17 mouse cellular contexts compared by ENCODE assay signal in the genomic region with DNA sequence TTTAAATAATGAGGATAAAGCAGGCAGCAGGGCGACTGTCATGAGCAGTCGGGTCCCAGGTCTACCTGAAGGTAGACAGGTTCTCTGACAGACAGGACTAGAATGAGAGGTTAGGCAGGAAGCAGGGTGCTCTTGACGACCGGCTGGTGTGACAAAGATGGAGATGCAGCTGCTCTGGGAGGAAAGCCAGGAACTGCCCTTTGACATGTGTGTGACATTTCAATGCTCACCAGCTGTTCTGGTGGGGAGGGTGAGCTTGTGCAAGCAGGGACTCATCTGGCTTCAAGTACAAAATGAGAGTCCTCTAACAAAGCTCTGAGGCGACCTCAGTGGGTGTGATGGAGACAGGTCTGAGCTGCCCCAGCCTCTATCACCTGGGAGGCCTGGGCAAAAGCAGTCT. TPM values are rescaled to one million over a fixed set of nuclear protein-coding genes. Genes with fewer than 3 reads are reported as not detected.
DNase-seq lines count a peak whose midpoint lies in the region; ATAC-seq and TF ChIP-seq lines count a peak whose summit lies in the region.
"Had no signal": no experiment of that assay in that cellular context is flagged by ENCODE, and none has a peak within 500 bp of the region (broad histone marks: within the 10 kb centered on the region; RNA-seq: fewer than 3 reads in every experiment).

No protein-coding gene starts in this region.

- H3K9ac ChIP-seq in kidney, embryonic 16.5 days (replicated peaks; ENCODE audit: low read length): no peak overlapping the region
- H3K9ac ChIP-seq: forebrain, embryonic 13.5 days; liver, embryonic 15.5 days; stomach, embryonic 15.5 days had no signal

- 27% methylated on average over 5 of the region's 5 CpGs for WGBS in kidney, embryonic 16.5 days
- WGBS in cerebellum, adult 2 months: 47% methylated on average over 5 of the region's 5 CpGs
- WGBS in midbrain, embryonic 10.5 days: 75% methylated on average over 5 of the region's 5 CpGs

- H3K4me3 ChIP-seq in kidney, embryonic 16.5 days (ENCODE audit: low read length): no peak overlapping the region
- no peak overlapping the region for H3K4me3 ChIP-seq in cerebellum, adult 2 months (replicated peaks; ENCODE audit: insufficient read depth, low read depth, low read length)
- H3K4me3 ChIP-seq in midbrain, embryonic 10.5 days: no peak overlapping the region
- H3K4me3 ChIP-seq: forebrain, embryonic 13.5 days; heart, embryonic 10.5 days; liver, embryonic 15.5 days; stomach, embryonic 15.5 days had no signal

- H3K27ac ChIP-seq in kidney, embryonic 16.5 days (ENCODE audit: low read length): no peak overlapping the region
- H3K27ac ChIP-seq in cerebellum, adult 2 months (ENCODE audit: insufficient read depth, low read length): no peak overlapping the region
- H3K27ac ChIP-seq in midbrain, embryonic 10.5 days (replicated peaks): no peak overlapping the region
- H3K27ac ChIP-seq: forebrain, embryonic 13.5 days; heart, embryonic 10.5 days; hindbrain, postnatal 0 days; liver, embryonic 15.5 days; stomach, embryonic 15.5 days had no signal

- ATAC-seq in kidney, embryonic 16.5 days (ENCODE audit: low FRiP score, low TSS enrichment): no peak
- ATAC-seq: forebrain, embryonic 13.5 days; hindbrain, postnatal 0 days had no signal

- no peaks in the 10 kb centered on the region for H3K9me3 ChIP-seq in kidney, embryonic 16.5 days (ENCODE audit: low read length)
- H3K9me3 ChIP-seq in midbrain, embryonic 10.5 days (replicated peaks): no peaks in the 10 kb centered on the region
- H3K9me3 ChIP-seq: forebrain, embryonic 13.5 days; heart, embryonic 10.5 days; liver, embryonic 15.5 days; stomach, embryonic 15.5 days had no signal

- TF ChIP-seq POLR2A in cerebellum, adult 2 months (IDR thresholded peaks at IDR 0.05; ENCODE audit: borderline replicate concordance, insufficient read depth, low read length): no peak

- peaks cover 13% of the 10 kb centered on the region for H3K4me1 ChIP-seq in kidney, embryonic 16.5 days (ENCODE audit: insufficient read depth, low read length)
- H3K4me1 ChIP-seq in cerebellum, adult 2 months (ENCODE audit: control insufficient read depth, insufficient read depth, low read length): peaks cover 7% of the 10 kb centered on the region
- H3K4me1 ChIP-seq in midbrain, embryonic 10.5 days: peaks cover under 1% of the 10 kb centered on the region
- H3K4me1 ChIP-seq: forebrain, embryonic 13.5 days had no signal

- DNase-seq in adrenal gland, adult 2 months: peak; percentile 57
- no peak for DNase-seq in adrenal gland, postnatal 25 days
- peak; percentile 61 for DNase-seq in kidney, adult 9 months
- DNase-seq in kidney, postnatal 25 days: peak; percentile 55 to 79
- peak; percentile 63 to 83 for DNase-seq in lung, postnatal 4 days
- DNase-seq in cerebellum, adult 2 months: no peak
- DNase-seq in midbrain, embryonic 10.5 days (ENCODE audit: low spot score): no peak
- DNase-seq: cerebellum, adult 11 months; layer of hippocampus, postnatal 36 days; left cerebral cortex, postnatal 4 days had no signal

- TF ChIP-seq CTCF in cerebellum, adult 2 months (IDR thresholded peaks at IDR 0.05; ENCODE audit: borderline replicate concordance, insufficient read depth, low read depth, low read length): no peak

- no peaks in the 10 kb centered on the region for H3K27me3 ChIP-seq in kidney, embryonic 16.5 days (ENCODE audit: insufficient read depth, low read length)
- H3K27me3 ChIP-seq in cerebellum, adult 2 months (ENCODE audit: control insufficient read depth, insufficient read depth, low read length): no peaks in the 10 kb centered on the region
- H3K27me3 ChIP-seq in midbrain, embryonic 10.5 days (ENCODE audit: low read depth, poor library complexity, severe bottlenecking): no peaks in the 10 kb centered on the region
- H3K27me3 ChIP-seq: CH12.LX; forebrain, embryonic 13.5 days; liver, embryonic 15.5 days; stomach, embryonic 15.5 days had no signal

- peaks cover 39% of the 10 kb centered on the region for H3K36me3 ChIP-seq in kidney, embryonic 16.5 days (ENCODE audit: insufficient read depth, low read length)
- peaks cover 54% of the 10 kb centered on the region for H3K36me3 ChIP-seq in midbrain, embryonic 10.5 days

- H3K4me2 ChIP-seq in kidney, embryonic 16.5 days (replicated peaks; ENCODE audit: low read depth, low read length): no peak overlapping the region
- H3K4me2 ChIP-seq: forebrain, embryonic 13.5 days; liver, embryonic 15.5 days; stomach, embryonic 15.5 days had no signal

RNA-seq across cellular contexts. Expression of gene Ptges2, which starts 18.2 kb away (rescaled TPM):
- 10 to 100 TPM; 55.3 to 69.6 TPM for total RNA-seq in adrenal gland, adult 2 months (2021)
- polyA plus RNA-seq in adrenal gland, adult 2 months (2012; rRNA removed): 35.6 and 50.7 TPM in 2 replicates
- total RNA-seq in adrenal gland, postnatal 25 days (2021): 49.8 and 51.8 TPM in 2 replicates
- polyA plus RNA-seq in kidney, embryonic 16.5 days (2015; fragmentation: Nextera tagmentation; extraction: Ambion mirVana): 38.3 and 39.5 TPM in 2 replicates
- polyA plus RNA-seq in cerebellum, adult 2 months (2012; rRNA removed): 60.9 and 61.1 TPM in 2 replicates
- polyA plus RNA-seq in midbrain, embryonic 10.5 days (2016; fragmentation: Nextera tagmentation; extraction: Ambion mirVana): 26.2 and 28.8 TPM in 2 replicates

RNA-seq across cellular contexts. Expression of gene Lcn2, which starts 25.9 kb away (rescaled TPM):
- total RNA-seq in adrenal gland, adult 2 months (2021): 1 to 10 TPM; 2.2 to 2.8 TPM
- polyA plus RNA-seq in adrenal gland, adult 2 months (2012; rRNA removed): 0.45 and 2.1 TPM in 2 replicates
- total RNA-seq in adrenal gland, postnatal 25 days (2021): 1.0 and 1.5 TPM in 2 replicates
- 9.0 and 12.7 TPM in 2 replicates for polyA plus RNA-seq in kidney, embryonic 16.5 days (2015; fragmentation: Nextera tagmentation; extraction: Ambion mirVana)
- polyA plus RNA-seq in cerebellum, adult 2 months (2012; rRNA removed): 0.48 and 1.0 TPM in 2 replicates
- 0.20 TPM in 1 of 2 replicates, not detected in the other for polyA plus RNA-seq in midbrain, embryonic 10.5 days (2016; fragmentation: Nextera tagmentation; extraction: Ambion mirVana)
- total RNA-seq: CH12.LX had no signal
- polyA plus RNA-seq: forebrain, embryonic 13.5 days; heart, embryonic 10.5 days had no signal

RNA-seq across cellular contexts. Expression of gene 1110008P14Rik, which starts 32.2 kb away (rescaled TPM):
- 100 to 1,000 TPM; 152 to 167 TPM for total RNA-seq in adrenal gland, adult 2 months (2021)
- polyA plus RNA-seq in adrenal gland, adult 2 months (2012; rRNA removed): 1,060 and 1,061 TPM in 2 replicates
- 173 and 191 TPM in 2 replicates for total RNA-seq in adrenal gland, postnatal 25 days (2021)
- 50.1 and 51.6 TPM in 2 replicates for polyA plus RNA-seq in kidney, embryonic 16.5 days (2015; fragmentation: Nextera tagmentation; extraction: Ambion mirVana)
- 284 and 338 TPM in 2 replicates for polyA plus RNA-seq in cerebellum, adult 2 months (2012; rRNA removed)
- polyA plus RNA-seq in midbrain, embryonic 10.5 days (2016; fragmentation: Nextera tagmentation; extraction: Ambion mirVana): 39.4 and 44.3 TPM in 2 replicates

RNA-seq across cellular contexts. Expression of gene Naif1, which starts 36.3 kb away (rescaled TPM):
- total RNA-seq in adrenal gland, adult 2 months (2021): 1 to 10 TPM; 5.1 to 5.9 TPM
- 6.1 and 6.6 TPM in 2 replicates for polyA plus RNA-seq in adrenal gland, adult 2 months (2012; rRNA removed)
- total RNA-seq in adrenal gland, postnatal 25 days (2021): 5.5 and 5.6 TPM in 2 replicates
- polyA plus RNA-seq in kidney, embryonic 16.5 days (2015; fragmentation: Nextera tagmentation; extraction: Ambion mirVana): 7.3 and 8.2 TPM in 2 replicates
- 3.3 TPM in 2 replicates for polyA plus RNA-seq in cerebellum, adult 2 months (2012; rRNA removed)
- 5.9 and 6.4 TPM in 2 replicates for polyA plus RNA-seq in midbrain, embryonic 10.5 days (2016; fragmentation: Nextera tagmentation; extraction: Ambion mirVana)

RNA-seq across cellular contexts. Expression of gene Slc25a25, which starts 37.3 kb away (rescaled TPM):
- 10 to 100 TPM; 34.0 to 79.5 TPM for total RNA-seq in adrenal gland, adult 2 months (2021)
- polyA plus RNA-seq in adrenal gland, adult 2 months (2012; rRNA removed): 35.2 and 36.8 TPM in 2 replicates
- 16.4 and 28.0 TPM in 2 replicates for total RNA-seq in adrenal gland, postnatal 25 days (2021)
- 21.2 and 21.9 TPM in 2 replicates for polyA plus RNA-seq in kidney, embryonic 16.5 days (2015; fragmentation: Nextera tagmentation; extraction: Ambion mirVana)
- polyA plus RNA-seq in cerebellum, adult 2 months (2012; rRNA removed): 67.0 and 76.2 TPM in 2 replicates
- 29.2 and 35.7 TPM in 2 replicates for polyA plus RNA-seq in midbrain, embryonic 10.5 days (2016; fragmentation: Nextera tagmentation; extraction: Ambion mirVana)

Comparison
In these comparisons a context has a peak if more than half of its experiments do, and no peak if none do; other contexts are left out.
1. DNase-seq: peak in adrenal gland, adult 2 months (single experiment), kidney, adult 9 months (single experiment), kidney, postnatal 25 days (2 of 2) and lung, postnatal 4 days (2 of 2); none in adrenal gland, postnatal 25 days (single experiment), cerebellum, adult 2 months (0 of 2) and midbrain, embryonic 10.5 days (single experiment).